Mouse (Mus musculus) cerebellum, adult 2 months (tissue): ENCODE measurements around the gene Gpatch8. TPM values are rescaled to one million over a fixed set of nuclear protein-coding genes. Genes with fewer than 3 reads are reported as not detected.
A peak's percentile ranks its signal among the peaks of the same experiment; 100 is the strongest.

Experiments
- DNase-seq, 2 experiments: peaks; one replicate each; pipeline ENCODE4 v3.0.0; 2021
- H3K27ac ChIP-seq: fragments of 200-500 bp; 2 replicates; pipeline ENCODE4 v1.5.1; 2012; ENCODE audit warnings: low read length, control low read depth, inconsistent platforms; ENCODE audit not compliant: insufficient read depth
- H3K27me3 ChIP-seq: fragments of 200-500 bp; 2 replicates; pipeline ENCODE4 v1.6.1; 2012; ENCODE audit warnings: inconsistent platforms, mild to moderate bottlenecking, low read length, moderate library complexity; ENCODE audit not compliant: control insufficient read depth, insufficient read depth
- H3K4me1 ChIP-seq: fragments of 200-500 bp; 2 replicates; pipeline ENCODE4 v1.6.1; 2011; ENCODE audit warnings: low read length; ENCODE audit not compliant: control insufficient read depth, insufficient read depth
- H3K4me3 ChIP-seq: fragments of 200-500 bp; replicated peaks from 2 replicates; pipeline ENCODE3; 2011; ENCODE audit warnings: mild to moderate bottlenecking, low read depth, low read length, control low read depth; ENCODE audit not compliant: insufficient read depth
- CTCF ChIP-seq: fragments of 200-500 bp; IDR thresholded peaks from 2 replicates; pipeline ENCODE4 v1.5.1; 2011; ENCODE audit warnings: low read depth, mild to moderate bottlenecking, control low read depth, low read length, moderate library complexity, borderline replicate concordance; ENCODE audit not compliant: insufficient read depth
- POLR2A ChIP-seq: fragments of 200-500 bp; IDR thresholded peaks from 2 replicates; pipeline ENCODE4 v1.6.1; 2011; ENCODE audit warnings: low read length, control low read depth, borderline replicate concordance; ENCODE audit not compliant: insufficient read depth
- WGBS: fragments of 180-500 bp; shearing (Covaris S2); methylation state at CpG from one replicate; pipeline ENCODE4 v1.1.7; 2018; 5-methylcytosine and 5-hydroxymethylcytosine counted together
- polyA plus RNA-seq: library from polyadenylated mRNA; depleted of rRNA; stranded (reverse); fragments of >200 nt; gene quantifications from 2 replicates; pipeline ENCODE4 v1.2.3, GENCODE M21; 2012

Gene Gpatch8
- polyA plus RNA-seq, 1 experiment, result 64.7 TPM

DNA sequence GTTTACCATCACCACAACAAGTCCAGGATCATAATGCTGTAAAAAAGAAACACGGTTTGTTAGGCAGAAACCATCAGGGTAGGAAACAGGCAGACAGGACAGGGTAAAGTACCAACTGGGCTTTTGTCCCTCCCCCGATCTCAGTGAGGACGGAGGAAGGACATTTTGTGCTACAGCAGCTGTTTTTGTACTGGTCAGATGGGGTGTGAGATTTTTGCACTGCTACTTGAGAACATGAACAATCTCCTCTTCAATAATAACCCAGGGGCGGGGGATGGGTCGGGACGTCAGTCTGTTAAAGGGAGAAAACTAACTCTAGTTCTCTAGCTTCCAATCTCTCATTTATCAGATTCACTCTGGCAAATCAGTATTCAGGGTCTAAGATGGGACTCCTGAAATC, 46.0 kb downstream of the Gpatch8 start:
- no peaks in the 10 kb centered on the region for H3K27me3 ChIP-seq
- DNase-seq, result no peak
- TF ChIP-seq POLR2A, result no peak
- TF ChIP-seq CTCF, result no peak
- 72% methylated on average over 6 of the region's 6 CpGs for WGBS
- H3K27ac ChIP-seq, result no peak overlapping the region
- H3K4me3 ChIP-seq, result no peak overlapping the region
- H3K4me1 ChIP-seq, result no peaks in the 10 kb centered on the region

DNA sequence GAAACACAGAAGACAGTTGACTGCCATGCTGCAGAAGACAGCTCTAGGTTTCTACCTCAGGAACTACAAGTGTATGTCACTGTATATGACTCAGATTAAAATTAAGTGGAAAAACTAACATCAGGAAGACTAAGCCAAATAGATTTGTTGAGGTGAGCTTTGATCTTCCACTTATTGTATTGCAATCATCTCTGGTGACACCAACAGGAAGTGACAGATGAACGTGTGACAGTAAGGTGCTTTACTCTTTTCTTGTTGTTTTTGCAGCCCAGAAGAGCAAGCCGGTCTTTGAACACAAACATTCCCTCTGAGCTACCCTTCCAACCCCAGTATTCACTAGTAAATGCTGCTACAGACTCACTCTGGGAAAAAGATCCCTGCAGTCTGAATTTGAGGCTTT, 59.5 kb downstream of the Gpatch8 start:
- Histone ChIP-seq H3K27me3 (no peaks in the 10 kb centered on the region), H3K4me3 (no peak overlapping the region), H3K4me1 (no peaks in the 10 kb centered on the region), H3K27ac (no peak overlapping the region)
- 83% methylated on average over 2 of the region's 2 CpGs for WGBS
- no peak for DNase-seq
- TF ChIP-seq POLR2A (no peak), CTCF (no peak)

DNA sequence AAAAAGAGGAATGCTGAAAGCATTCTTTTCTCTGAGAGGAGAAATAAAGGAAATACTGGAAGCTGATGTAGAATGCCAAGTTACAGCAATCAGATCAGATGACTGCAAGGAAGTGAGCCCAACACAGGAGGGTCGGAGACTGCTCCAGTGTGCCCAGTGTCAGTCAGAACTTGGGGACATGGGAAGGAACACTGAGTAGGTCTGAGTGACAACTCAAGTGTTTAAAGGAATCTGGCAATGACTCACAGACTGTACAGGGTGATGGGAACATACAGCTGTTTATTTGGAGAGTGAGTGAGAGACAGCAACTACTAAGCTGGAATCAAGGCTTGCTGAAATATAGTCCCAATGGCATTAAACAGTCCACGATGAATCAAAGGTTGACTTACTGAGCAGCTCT, 60.0 kb downstream of the Gpatch8 start:
- 87% methylated on average over 2 of the region's 2 CpGs for WGBS
- TF ChIP-seq CTCF (no peak), POLR2A (no peak)
- DNase-seq, result no peak
- Histone ChIP-seq H3K27me3 (no peaks in the 10 kb centered on the region), H3K4me3 (no peak overlapping the region), H3K4me1 (no peaks in the 10 kb centered on the region), H3K27ac (no peak overlapping the region)

DNA sequence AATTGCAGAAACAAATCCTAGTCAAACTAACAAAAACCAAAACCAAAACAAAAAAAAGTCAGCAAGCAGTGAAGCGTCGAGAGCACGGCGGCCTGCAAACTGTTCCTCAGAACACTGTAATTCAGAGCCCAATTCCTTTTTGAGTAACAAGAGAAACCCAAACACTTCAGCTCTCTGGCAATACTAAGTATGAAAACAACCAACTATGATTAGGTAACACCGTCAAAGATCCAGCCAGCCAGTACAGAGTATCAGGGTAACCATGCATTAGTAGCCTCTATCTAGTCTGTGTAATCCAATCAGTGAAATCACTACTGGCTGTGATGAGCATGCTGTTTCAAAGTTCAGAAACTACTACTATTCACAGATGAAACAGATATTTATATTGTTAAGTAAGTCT, 60.5 kb downstream of the Gpatch8 start:
- Histone ChIP-seq H3K27me3 (no peaks in the 10 kb centered on the region), H3K27ac (no peak overlapping the region), H3K4me1 (no peaks in the 10 kb centered on the region), H3K4me3 (no peak overlapping the region)
- TF ChIP-seq POLR2A, result no peak
- no peak for TF ChIP-seq CTCF
- DNase-seq, result no peak
- 96% methylated on average over 5 of the region's 5 CpGs for WGBS

DNA sequence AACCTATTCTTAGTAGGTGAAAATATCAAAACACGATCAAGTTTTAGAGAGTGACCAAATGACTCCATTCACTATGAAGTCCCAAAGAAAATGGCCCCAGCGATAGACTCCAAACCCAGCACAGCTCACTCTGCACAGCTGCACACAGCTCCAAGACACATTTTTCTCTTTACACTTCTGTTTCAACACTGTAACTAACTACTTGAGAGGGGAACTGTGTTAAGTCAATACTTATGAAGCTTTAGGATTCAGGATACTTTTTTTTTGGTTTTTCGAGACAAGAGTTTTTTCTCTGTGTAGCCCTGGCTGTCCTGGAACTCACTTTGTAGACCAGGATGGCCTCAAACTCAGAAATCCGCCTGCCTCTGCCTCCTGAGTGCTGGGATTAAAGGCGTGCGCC, 61.1 kb downstream of the Gpatch8 start:
- WGBS, result 97% methylated on average over 6 of the region's 6 CpGs
- no peak for DNase-seq
- H3K27ac ChIP-seq, result no peak overlapping the region
- TF ChIP-seq CTCF, result no peak
- TF ChIP-seq POLR2A, result no peak
- H3K4me1 ChIP-seq, result no peaks in the 10 kb centered on the region
- no peaks in the 10 kb centered on the region for H3K27me3 ChIP-seq
- H3K4me3 ChIP-seq, result no peak overlapping the region

DNA sequence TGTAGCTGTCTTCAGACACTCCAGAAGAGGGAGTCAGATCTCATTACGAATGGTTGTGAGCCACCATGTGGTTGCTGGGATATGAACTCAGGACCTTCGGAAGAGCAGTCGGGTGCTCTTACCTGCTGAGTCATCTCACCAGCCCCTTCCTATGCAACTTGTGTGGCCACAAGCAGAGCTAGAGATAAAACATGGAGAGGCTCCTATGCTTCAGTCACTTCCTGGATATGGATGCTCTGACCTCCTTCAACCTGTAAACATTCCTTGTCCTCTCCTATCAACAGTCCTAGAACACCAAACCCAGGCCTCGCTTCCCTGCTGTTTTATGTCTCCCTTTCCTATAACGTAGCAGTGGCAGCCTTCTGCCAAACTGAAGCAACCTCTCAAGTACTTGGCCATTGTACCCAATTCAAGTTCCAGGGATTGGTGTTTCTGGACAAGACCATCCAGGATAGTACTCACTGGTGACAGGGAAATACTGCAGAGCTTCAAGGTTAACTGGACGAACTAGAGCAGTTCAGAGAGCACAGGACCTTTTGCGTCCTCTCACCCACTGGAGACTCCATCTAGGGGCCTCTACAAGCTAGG, 62.0 kb downstream of the Gpatch8 start:
- Histone ChIP-seq H3K27me3 (no peaks in the 10 kb centered on the region), H3K4me3 (no peak overlapping the region), H3K4me1 (no peaks in the 10 kb centered on the region), H3K27ac (0 out of 2 replicates have a peak overlapping the region, but pooled peaks have one; percentile 13)
- no peak for DNase-seq
- no peak for TF ChIP-seq POLR2A
- WGBS, result 77% methylated on average over 7 of the region's 7 CpGs

DNA sequence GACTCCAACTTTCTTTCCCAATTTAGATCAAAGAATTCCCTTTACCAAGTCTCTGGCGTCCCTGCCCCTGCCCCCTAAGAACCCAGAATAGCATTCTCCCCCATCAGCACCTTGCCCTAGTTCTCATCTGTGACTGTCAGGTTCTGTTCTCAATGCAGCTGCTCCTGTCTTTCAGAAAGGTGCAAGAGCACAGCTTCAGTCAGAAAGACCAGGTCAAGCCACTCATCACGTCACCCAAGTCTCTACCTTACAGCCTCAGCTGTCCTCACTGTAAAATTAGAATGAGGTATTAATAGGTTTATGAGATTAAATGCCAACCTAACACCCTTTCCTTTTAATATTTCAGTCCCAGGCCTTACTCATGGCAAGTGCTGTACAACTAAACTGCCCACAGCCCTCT, 63.0 kb downstream of the Gpatch8 start:
- H3K27ac ChIP-seq, result no peak overlapping the region
- H3K4me3 ChIP-seq, result no peak overlapping the region
- no peaks in the 10 kb centered on the region for H3K27me3 ChIP-seq
- H3K4me1 ChIP-seq, result no peaks in the 10 kb centered on the region
- no peak for DNase-seq
- TF ChIP-seq CTCF, result no peak
- no peak for TF ChIP-seq POLR2A
- 84% methylated on average over 2 of the region's 2 CpGs for WGBS

DNA sequence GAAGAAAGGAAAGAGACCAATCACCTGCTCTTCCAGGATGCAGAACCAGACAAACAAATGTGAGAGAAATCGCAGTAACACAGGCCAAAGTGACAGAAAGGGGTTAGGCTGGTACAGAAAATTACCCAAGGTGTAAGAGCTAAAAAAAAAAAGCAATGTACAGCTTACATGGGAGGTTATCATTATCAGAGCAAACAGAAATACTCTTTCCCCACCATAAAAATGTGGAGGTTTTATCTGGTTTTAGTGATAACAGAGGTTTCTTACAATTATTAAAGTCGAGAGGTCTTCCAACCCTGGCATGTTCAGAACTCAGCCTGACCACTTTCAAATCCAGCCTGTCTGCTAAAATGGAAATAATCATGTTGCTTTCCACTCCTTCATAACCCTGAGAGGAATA, 68.3 kb downstream of the Gpatch8 start:
- TF ChIP-seq POLR2A (no peak), CTCF (no peak)
- Histone ChIP-seq H3K4me3 (no peak overlapping the region), H3K27me3 (no peaks in the 10 kb centered on the region), H3K4me1 (no peaks in the 10 kb centered on the region), H3K27ac (no peak overlapping the region)
- DNase-seq, result no peak
- WGBS, result 91% methylated on average over 2 of the region's 2 CpGs
